Mouse (Mus musculus): ENCODE results near the gene Ech1.

The Ech1 gene

DNA sequence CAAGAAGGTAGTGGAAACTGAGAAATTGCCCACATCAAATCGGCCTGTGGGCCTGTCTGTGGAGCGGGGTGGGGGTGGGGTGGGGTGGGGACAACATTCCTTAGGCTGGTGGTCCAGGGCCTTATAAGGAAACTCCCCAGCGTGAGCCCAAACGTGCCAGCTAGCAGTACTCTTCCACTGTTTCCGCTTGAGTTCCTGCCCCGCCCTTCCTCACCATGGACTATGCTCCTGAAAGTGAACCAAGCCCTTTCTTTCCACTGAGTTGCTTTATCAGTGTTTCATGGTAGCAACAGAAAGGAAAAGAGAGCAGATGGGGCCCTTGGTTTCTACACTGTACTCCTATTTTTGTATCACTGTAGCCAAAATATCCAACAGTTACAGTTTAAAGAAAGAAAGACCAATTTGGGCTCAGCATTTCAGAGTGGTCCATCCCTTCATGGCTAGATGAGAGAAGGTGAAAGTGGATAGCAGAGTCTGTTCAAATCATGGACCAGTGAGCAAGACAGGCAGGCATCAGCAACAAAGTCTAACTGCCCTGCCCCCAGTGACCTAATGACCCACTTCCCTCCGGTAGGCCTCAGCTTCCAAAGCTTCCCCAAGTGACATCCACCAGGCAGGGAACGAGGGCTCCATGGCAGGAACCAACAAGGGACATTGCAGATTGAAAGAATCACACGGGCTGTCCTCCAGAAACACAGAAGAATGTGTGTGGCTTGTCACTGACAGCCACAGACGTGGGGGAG is 22.0 kb upstream of the Ech1 start:
- DNase-seq (ENCODE audit: low spot score in 2 of 2), result no peak

DNA sequence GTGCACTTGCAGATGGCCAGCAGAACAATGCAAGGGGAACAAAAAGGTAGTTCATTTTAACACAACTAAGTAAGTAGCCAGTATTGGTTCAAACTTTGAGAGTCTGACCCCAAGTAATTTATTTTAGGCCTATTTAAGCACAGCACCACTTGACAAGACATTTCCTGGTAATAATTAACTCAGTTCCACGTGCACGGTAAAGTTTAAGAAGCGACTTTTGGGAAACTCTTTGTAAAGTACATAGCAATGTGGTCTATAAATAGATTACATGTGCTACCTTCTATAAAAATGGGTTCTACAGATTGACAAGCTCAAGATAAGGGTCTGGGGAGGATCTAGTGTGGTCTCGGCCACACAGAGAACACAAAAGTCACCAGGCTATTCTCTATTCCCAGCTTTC is 21.3 kb upstream of the Ech1 start:
- DNase-seq (ENCODE audit: low spot score in 2 of 2), result no peak

DNA sequence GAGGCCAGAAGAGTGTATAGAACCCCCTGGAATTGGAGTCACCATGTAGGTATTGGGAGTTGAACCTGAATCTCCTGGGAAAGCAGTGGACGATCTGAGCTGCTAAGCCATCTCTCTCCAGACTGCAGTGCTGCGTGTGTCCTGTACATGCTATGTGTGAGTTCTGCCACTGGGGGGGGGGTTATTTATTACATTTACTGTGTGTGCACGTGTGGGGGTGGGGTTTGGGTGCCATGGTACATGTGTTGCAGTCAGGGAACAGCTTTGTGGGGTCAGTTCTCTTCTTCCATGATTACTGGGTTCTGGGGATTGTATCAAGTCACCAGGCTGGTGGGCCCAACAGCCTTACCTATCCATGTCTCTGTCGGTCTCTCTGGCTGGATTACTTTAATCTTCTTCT is 18.1 kb upstream of the Ech1 start:
- DNase-seq (ENCODE audit: low spot score in 2 of 2), result no peak

DNA sequence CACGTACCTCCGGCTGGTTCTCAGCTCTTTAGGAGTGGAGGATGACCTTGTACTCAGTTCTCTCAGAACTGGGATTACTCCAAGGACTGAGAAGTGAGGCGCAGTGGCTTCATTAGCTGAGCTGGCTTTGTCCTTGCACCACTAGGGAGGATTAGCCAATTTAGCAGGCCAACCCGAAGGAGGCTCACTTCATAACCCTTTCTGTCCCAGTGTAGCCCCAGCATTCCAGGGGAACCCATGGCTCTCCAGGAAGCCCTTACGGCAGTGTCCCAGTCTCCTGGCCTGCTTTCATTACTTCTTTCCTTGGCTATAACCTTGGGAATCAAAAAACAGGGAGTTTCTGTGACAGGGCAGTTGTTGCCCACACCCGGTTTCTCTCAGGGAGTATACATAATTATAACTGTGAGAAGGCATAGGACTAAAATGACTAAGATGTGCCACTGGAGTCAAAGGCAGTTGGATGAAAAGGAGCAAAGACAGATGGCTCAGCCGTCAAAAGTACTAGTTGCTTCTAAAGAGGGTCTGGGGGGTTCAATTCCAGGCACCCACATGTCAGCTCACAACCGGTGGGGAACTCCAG is 17.3 kb upstream of the Ech1 start:
- no peak for DNase-seq (ENCODE audit: low spot score in 2 of 2)

DNA sequence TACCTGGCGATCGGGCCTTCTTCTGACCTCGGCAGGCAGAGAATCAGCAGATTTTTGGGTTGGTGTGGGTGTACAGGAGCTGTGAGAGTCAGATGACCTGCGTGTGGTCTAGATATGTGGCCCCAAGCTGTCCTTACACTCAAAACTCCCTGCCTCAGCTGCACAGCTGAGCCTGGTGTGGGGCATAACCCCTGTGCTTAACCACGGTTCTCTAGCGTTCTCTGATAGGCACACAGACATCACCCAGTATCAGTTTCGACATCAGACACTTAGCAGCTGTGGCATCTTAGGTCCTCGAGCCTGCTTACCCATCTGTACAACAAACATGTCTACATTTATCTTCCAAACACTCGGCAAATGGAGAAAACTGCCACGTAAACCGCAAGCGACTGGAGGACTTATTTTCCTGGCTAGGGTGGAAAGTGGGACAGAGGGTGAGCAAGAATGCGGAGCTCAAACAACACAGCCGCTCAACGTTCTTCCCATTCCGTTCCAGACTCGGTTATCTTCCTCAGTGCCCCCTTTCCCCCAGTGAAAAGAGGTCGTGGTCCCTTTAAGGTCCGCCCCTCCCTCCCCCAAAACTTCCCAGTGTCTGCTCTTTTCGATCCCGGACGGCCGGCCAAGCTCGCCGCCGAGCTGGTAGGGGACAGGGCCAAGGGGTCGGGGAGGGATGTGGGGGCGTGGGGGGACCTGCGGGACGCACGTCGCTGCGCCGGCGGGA is 16.6 kb upstream of the Ech1 start, which contains the start of gene Hnrnpl:
Hnrnpl (plus strand) TSS at position 321 of the 721 bp plus-strand sequence.
- peak in 1 of 2 experiments; percentile 61 for DNase-seq (ENCODE audit: low spot score in 2 of 2)

DNA sequence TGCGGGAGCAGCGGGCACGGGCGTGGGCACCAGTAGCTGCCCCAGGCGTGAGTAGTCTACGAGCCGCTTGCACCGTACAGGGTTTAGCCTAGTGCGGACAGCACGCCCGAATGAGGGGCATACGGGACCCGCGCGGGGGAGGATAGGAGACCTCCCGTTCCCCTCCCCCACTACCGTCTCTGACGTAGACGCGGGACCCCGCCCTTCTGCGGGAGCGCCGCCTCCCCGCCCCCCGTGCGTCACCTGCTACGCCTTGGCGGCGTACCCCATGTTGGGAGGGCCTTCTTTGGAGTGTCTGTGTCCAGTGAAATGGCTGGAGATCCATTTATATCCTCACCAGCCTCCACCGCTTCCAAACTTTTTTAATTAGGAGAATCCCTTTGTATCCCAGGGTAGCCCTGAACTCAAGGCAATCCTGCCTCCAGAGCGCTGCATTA is 16.0 kb upstream of the Ech1 start:
- DNase-seq (ENCODE audit: low spot score in 2 of 2), result peak; percentile 95

DNA sequence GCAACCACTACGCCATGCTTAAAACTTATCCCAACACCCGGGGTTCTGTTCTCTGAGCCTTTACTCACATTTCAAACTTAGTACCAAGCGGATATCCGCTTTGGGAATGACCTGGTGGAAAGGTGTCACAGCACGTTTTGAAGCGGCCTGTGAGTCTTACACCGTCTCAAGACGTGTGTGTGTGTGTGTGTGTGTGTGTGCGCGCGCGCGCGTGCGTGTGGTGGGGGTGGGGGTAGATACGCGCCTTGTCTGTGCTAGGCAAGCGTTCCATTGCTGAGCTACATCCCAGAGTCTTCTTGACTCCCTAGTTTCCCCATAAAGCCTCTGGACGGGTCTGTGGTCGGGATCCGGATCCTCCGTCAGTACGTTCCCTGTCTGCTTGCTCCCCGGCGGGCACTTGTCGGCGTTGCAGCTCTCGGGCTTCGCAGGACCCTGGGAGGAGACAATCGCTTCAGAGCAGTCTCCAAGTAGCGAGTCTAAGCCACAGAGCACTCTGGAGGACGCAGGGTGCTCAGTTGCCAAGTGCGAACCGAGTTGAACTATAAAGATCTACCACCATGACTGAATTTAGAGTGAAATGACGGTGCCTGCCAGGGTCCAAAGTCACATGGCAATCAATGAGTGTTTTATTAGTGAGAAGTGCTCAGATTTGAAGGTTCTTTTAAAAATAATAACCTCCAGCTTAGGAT is 15.5 kb upstream of the Ech1 start:
- peak; percentile 39 to 56 for DNase-seq (ENCODE audit: low spot score in 2 of 2)

DNA sequence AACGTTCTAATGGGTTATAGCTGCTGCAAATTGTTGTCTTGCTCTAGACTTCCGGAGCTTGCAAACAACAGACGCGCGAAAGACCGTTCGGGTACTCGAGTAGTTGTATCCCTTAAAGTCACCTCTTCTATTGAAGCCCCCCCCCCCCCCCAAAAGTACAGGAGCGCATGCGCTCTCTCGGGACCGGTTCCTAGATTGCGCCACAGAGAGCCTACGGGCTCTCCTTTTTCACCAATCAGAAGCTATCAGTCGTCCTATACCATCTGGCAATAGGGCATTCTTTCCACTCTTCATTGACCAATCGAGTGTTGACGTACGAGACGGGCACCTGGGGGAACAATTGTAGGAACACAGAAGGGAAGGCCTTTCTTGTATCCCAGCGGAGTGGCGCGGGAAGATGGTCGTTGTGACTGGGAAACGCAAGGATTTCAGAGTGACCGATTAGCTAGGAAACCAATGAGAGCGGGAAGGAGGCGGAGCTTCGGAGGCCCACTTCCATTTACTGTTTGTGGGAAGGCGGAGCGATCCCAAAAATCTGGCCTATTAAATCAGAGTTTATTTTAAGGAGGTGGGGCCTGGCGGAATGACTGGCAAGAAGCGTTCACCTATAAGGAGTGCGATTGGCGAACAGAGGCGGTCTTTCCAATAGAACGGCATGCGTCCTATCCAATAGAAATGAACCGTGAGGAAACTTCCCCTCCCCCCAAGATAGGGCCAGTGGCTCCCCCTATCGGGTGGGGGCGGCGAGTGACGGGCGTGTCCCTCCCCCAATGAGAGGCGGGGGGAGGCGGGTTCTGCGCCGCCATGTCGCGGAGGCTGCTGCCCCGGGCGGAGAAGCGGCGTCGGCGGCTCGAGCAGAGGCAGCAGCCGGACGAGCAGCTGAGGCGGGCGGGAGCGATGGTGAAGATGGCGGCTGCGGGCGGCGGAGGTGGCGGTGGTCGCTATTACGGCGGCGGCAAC is 14.6 kb upstream of the Ech1 start:
- peak; percentile 96 to 98 for DNase-seq (ENCODE audit: low spot score in 2 of 2)

DNA sequence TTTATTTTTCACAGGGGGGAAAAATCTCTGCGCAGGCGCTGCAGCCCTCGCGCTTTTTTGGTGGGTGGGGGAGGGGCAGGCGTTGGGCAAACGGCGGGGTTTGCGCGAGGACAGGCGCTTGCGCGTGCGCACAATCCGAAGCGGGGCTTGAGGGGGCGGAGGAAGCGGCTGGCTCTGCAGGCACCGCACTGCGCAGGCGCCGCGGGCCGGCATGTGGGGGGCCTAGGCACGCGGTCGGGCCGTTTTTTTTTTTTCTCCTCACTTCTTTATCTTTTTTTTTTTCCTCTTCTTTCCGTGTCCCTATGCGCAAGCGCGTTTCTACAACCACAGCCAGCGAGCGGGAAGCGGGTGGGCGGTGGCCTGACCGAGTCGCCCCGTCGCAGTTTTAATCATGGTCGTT is 13.8 kb upstream of the Ech1 start:
- peak; percentile 71 to 89 for DNase-seq (ENCODE audit: low spot score in 2 of 2)

DNA sequence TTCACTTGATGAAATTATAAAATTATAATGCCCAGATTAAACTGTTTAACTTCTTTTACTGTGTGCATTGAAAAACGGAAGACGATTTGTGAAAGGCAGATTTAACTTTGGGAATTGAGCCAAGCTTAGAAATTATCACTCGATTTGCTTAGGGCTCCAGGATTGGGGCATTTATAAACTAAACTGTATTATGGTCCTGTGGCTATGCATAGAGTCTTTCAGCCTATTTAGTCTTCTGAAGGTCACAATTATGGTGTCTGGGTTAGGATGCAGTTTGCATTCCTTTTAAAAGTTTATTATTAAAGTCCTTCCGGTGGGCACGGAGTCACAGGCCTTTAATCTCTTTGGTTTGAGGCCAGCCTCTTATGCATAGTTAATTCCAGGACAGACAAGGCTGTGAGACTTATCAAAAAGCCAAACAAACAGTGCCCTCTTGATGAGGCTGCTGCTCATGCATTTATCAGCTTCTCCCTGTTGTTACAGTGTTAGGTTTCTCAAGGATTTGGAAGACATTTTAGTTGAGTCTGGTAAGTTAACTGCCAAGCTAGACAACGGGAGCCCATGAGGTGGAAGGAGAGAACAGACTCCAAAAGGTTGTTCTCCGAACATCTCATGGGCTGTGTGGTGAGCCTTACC is 13.3 kb upstream of the Ech1 start:
- DNase-seq (ENCODE audit: low spot score in 2 of 2), result no peak

DNA sequence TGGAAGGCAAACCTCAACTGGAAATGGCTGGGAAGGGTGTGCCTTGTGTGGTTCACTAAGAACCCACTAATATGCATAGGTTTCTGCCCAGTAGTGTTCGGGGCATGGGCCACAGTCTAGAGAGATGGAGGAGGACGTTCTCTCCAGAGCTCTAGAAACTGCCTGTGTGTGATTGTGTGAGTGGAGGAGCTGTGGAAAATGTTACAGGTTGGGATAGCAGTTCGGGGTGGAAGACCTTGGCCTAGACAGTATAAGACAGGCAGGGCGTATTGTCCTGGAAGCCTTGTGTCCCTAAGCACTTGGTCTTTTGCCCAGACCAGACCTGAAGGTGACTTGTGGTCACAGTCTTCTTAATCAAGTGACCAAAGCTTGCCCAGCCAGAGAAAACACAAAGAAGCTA is 12.6 kb upstream of the Ech1 start:
- DNase-seq (ENCODE audit: low spot score in 2 of 2), result no peak

DNA sequence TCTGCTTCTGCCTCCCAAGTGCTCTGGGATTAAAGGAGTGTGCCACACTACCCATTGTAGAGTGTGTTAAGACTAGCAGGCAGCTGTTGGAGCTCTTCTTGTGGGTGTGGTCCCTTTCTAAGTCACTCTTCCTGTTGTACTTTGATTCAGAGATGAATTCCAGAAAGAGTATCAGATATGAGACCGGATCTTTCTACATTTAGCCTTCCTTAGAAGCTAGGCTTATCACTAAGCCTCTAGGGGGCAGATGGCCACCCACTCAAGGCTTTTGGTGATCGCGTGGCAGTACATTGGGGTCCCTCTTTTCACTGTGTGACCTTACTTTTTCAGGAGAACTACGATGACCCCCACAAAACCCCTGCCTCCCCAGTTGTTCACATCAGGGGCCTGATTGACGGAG is 12.1 kb upstream of the Ech1 start:
- no peak for DNase-seq (ENCODE audit: low spot score in 2 of 2)

DNA sequence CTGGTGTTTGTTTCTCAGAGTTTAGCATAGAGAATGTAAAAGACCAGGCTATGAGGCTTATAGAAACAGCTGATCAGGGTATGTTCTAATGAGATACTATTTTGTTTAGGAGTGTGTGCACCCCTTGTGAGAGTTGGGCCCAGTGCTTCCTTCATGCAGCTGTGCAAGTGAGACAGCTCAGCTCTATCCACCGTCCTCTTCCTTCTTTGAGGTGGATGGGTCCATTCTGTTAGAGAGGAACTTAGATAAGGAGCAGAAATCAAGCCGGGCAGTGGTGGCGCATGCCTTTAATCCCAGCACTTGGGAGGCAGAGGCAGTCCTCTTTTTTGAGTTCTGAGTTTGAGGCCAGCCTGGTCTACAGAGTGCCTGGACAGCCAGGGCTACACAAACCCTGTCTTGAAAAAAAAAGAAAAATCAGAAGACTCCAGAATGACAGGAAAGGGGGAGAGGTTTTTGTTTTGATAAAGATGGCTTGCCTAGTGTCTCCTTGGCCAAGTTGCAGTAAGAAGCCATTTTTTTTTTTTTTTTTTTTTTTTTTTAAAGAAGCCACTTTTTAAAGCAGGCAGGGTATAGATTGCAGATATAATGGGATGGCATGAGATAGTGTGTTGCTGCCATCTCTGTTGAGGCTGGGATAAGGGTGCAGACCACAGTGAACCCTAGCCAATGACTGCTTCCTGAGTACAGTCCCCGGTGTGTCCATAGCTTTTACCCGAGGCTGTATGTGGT is 10.5 kb upstream of the Ech1 start:
- no peak for DNase-seq (ENCODE audit: low spot score in 2 of 2)

DNA sequence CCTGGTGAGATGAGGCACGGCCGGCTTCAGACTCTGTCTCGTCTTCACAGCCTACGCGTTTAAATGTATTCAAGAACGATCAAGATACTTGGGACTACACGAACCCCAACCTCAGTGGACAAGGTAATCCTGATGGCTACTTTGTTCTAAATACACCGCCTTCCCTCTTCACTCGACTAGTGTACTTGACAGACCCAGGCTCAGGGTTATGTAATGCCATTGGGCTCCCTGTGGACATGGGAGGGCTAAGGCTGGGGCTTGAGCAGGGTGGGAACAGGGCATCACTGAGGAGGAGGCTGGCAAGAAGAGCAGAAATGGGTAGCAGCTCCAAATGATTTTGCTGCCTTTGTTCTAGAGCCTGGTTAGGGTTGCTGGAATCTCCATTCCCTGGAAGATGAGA is 9.8 kb upstream of the Ech1 start:
- no peak for DNase-seq (ENCODE audit: low spot score in 2 of 2)

DNA sequence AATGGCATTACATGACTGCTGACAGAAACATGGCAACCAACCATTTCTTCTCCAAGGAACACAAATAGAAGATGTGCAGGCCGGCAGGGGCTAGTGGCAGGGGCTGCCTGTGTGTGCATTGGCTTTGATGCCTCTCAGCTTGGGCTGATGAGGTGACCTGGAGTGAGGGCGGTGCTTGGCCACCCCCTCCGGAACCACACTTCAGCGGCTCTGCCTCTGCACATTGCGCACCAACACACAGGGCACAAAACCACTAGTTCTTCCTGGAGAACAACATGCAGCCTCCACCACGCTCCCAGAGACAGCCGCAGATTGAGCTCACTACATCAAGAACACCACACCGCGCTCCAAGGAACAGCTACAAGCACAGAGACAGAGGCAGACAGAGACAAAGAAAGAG is 8.8 kb upstream of the Ech1 start:
- no peak for DNase-seq (ENCODE audit: low spot score in 2 of 2)

DNA sequence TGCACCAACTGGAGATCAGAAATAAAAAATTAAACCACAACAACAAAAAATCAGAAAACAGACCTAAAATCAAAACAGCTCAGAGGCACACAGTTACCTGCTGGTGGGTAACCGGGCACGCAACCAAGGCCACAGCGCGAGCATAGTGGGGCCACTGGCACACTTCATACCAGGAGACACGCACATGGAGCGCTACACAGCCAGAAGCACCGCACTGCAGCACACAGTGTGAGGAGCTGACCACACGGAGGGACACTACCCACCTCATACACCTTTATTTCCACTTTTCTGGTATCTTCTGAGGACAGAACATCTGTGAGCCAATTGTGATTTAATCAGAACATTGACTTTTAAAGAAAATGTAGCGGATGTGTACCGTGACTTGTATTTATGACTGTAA is 8.1 kb upstream of the Ech1 start:
- DNase-seq (ENCODE audit: low spot score in 2 of 2), result no peak

DNA sequence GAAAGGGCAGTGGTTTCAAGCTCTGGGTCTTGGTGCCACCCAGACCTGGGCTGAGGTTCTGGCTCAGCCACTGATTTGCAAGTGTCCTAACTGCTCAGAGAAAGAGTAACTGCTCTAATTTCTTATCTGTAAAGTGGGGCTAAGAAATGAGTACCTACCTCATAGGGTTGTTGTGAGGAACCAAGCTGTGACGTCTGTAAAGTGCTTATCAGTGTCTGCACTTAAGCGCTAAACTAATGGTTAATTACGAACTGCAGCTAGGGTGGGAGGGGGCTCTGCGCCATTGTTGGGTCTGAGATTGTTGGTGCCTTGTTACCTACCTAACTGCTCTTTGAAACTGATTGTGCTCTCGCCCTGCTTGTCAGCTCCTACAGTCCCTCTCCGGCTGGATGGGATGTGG is 7.5 kb upstream of the Ech1 start:
- no peak for DNase-seq (ENCODE audit: low spot score in 2 of 2)

DNA sequence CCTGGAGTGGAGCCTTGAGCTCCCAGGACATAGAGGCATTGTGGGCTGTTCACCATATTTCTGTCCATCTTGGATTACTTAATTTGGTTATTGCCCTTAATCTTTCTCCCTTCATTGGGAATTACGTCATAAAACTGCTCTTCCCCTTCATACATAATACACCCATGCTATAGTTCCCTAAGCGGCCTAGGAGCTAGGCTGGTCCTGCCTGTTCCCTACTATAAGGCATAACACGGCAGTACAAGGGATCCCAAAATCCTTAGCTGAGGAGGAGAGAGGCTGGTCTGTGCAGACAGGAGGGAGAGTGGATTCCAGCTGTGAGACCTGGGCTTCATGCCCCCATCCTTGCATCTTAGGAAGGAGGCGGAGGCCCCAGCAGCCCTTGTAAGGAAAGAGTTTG is 7.1 kb upstream of the Ech1 start:
- no peak for DNase-seq (ENCODE audit: low spot score in 2 of 2)

DNA sequence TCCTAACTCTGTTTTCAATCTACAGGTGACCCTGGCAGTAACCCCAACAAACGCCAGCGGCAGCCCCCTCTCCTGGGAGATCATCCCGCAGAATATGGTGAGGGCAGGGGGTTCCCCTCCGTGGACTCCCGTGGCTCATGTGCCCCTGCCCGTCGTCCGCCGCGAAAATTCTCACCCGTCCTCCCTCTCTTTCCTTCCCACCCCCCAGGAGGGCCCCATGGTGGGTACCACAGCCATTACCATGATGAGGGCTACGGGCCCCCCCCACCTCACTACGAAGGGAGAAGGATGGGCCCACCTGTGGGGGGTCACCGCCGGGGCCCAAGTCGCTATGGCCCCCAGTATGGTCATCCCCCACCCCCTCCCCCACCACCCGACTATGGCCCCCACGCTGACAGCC is 6.6 kb upstream of the Ech1 start:
- no peak for DNase-seq (ENCODE audit: low spot score in 2 of 2)

DNA sequence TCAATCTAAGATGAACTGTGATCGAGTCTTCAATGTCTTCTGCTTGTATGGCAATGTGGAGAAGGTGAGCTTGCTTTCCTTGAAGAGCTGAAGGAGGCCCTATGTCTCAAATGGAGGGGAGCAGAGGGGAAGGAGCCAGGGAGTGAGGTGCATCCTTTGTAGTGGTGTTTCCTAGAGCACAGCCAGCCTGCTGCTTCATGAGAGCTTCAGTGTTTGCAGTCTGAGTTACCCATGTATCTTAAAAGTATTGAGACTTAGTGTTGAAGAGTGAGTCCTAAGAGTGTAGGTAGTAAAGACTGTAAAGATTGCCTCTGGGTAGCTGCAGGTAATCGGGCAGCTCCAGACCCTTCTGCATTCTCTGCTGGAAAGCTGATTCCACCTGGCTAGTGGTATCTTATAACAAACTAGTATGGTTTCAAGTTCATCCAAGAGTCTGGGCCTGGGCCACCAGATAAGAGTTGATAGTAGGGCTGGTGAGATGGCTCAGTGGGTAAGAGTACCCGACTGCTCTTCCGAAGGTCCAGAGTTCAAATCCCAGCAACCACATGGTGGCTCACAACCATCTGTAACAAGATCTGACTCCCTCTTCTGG is 6.1 kb upstream of the Ech1 start:
- no peak for DNase-seq (ENCODE audit: low spot score in 2 of 2)
